Mouse (Mus musculus) forebrain, embryonic 15.5 days (tissue): ENCODE measurements around the gene Vezt. TPM values are rescaled to one million over a fixed set of nuclear protein-coding genes. Genes with fewer than 3 reads are reported as not detected.

Source experiments
- ATAC-seq: fragments of 200-750 bp; cut with Nextera tagmentation; replicated peaks from 2 replicates; pipeline ENCODE4 v1.8.0; 2017; ENCODE audit warnings: mild to moderate bottlenecking, moderate TSS enrichment, moderate library complexity
- H3K27ac ChIP-seq: fragments of 300-500 bp; sonication (generic); replicated peaks from 2 replicates; pipeline ENCODE4 v1.5.1; 2015; ENCODE audit warnings: mild to moderate bottlenecking, inconsistent platforms
- H3K27me3 ChIP-seq: fragments of 300-500 bp; sonication (generic); 2 replicates; pipeline ENCODE4 v1.6.1; 2015; ENCODE audit warnings: inconsistent platforms
- H3K36me3 ChIP-seq: fragments of 300-500 bp; sonication (generic); 2 replicates; pipeline ENCODE4 v1.6.1; 2015; ENCODE audit warnings: mild to moderate bottlenecking, inconsistent platforms
- H3K4me1 ChIP-seq: fragments of 300-500 bp; sonication (generic); 2 replicates; pipeline ENCODE4 v1.6.1; 2015; ENCODE audit warnings: inconsistent platforms
- H3K4me2 ChIP-seq: fragments of 300-500 bp; sonication (generic); replicated peaks from 2 replicates; pipeline ENCODE4 v1.6.1; 2015; ENCODE audit warnings: mild to moderate bottlenecking, inconsistent platforms
- H3K4me3 ChIP-seq: fragments of 300-500 bp; sonication (generic); 2 replicates; pipeline ENCODE4 v1.5.1; 2015; ENCODE audit warnings: mild to moderate bottlenecking, inconsistent platforms
- H3K9ac ChIP-seq: fragments of 300-500 bp; sonication (generic); replicated peaks from 2 replicates; pipeline ENCODE4 v1.6.1; 2015; ENCODE audit warnings: mild to moderate bottlenecking, inconsistent platforms
- H3K9me3 ChIP-seq: fragments of 300-500 bp; sonication (generic); 2 replicates; pipeline ENCODE4 v1.6.1; 2016; ENCODE audit warnings: inconsistent platforms
- WGBS: fragments of 180-500 bp; shearing (Covaris S2); methylation state at CpG from one replicate; pipeline ENCODE4 v1.1.7; 2015; ENCODE audit warnings: mixed read lengths; 5-methylcytosine and 5-hydroxymethylcytosine counted together
- microRNA counts: library from miRNA; unstranded; fragments of <30 nt; microRNA quantifications from one replicate; lab custom pipeline; 2016
- microRNA-seq: library from miRNA; unstranded; fragments of <30 nt; microRNA quantifications from one replicate; pipeline ENCODE4, GENCODE M21; 2016
- polyA plus RNA-seq: library from polyadenylated mRNA; unstranded; fragments of >200 nt; fragmentation: Nextera tagmentation; extraction: Ambion mirVana; gene quantifications from 2 replicates; pipeline ENCODE4 v1.2.1, GENCODE M21; 2015

Gene Vezt
- polyA plus RNA-seq, 1 experiment from 2014 or later = 68.6 TPM

DNA sequence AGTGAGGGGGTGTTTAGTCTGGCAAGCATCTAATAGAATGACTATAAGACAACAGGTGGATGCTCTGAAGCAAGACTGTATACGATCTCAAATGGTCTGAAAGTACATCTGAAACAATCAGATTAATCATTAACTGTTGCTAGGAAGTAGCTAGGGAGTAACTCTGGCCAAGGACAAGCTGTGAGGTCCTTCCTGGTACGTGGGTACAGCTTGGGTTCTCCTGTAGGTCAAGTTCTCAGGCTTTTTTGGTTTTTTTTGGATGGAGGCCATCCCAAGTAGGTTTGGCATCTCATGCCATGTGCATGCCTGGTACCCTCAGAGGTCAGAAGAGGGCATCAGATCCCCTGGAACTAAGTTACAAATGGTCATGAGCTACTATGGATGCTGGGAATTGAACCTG, 136.3 kb downstream of the Vezt start:
- WGBS = 71% methylated on average over 2 of the region's 2 CpGs
- H3K9ac ChIP-seq = no peak overlapping the region

DNA sequence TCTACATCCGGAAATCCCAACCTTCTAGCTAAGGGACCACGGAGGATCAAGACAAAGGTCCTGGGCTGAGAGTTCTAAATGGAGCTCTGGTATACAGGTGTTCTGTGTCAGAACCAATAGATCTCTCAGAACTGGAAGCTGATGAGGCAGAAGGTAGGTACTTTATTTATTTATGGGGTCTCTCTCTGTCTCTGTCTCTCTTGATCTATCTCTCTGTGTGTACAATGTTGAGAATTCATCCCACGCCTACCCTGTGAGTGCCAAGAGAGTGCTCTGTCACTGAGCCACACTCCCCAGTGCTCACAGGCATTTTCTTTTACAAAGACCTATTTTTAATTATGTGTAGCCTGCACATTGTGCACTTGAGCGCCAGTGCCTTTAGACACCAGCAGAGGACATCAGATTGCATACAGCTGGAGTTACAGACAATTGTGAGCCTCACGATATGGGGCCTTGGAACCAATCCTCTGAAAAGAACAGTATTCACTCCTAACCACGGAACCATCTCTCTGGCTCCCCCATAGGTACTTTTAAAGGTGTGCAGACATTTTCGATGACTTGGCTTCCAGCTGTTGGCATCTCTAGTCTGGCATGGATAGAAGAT, 138.5 kb downstream of the Vezt start, which contains the start of gene Metap2:
Gene Metap2, minus strand, starts transcription at position 51 of the 604 bp plus-strand sequence.
- H3K36me3 ChIP-seq = no peaks in the 10 kb centered on the region
- H3K9me3 ChIP-seq = no peaks in the 10 kb centered on the region
- no peak within 1 kb of the TSS for H3K4me3 ChIP-seq
- H3K27me3 ChIP-seq = no peaks in the 10 kb centered on the region
- H3K27ac ChIP-seq = no peak within 1 kb of the TSS
- WGBS = 61% methylated on average over 7 of the region's 7 CpGs
- H3K9ac ChIP-seq = no peak within 1 kb of the TSS
- no peaks in the 10 kb centered on the region for H3K4me1 ChIP-seq
- H3K4me2 ChIP-seq = no peak within 1 kb of the TSS
- no peak for ATAC-seq

More for the DNA sequence above, 136.3 kb downstream of the Vezt start:
- no peak overlapping the region for H3K4me3 ChIP-seq
- H3K27ac ChIP-seq = no peak overlapping the region
- ATAC-seq = no peak
- H3K4me2 ChIP-seq = no peak overlapping the region
- H3K9me3 ChIP-seq = no peaks in the 10 kb centered on the region
- no peaks in the 10 kb centered on the region for H3K36me3 ChIP-seq
- H3K27me3 ChIP-seq = no peaks in the 10 kb centered on the region
- no peaks in the 10 kb centered on the region for H3K4me1 ChIP-seq

DNA sequence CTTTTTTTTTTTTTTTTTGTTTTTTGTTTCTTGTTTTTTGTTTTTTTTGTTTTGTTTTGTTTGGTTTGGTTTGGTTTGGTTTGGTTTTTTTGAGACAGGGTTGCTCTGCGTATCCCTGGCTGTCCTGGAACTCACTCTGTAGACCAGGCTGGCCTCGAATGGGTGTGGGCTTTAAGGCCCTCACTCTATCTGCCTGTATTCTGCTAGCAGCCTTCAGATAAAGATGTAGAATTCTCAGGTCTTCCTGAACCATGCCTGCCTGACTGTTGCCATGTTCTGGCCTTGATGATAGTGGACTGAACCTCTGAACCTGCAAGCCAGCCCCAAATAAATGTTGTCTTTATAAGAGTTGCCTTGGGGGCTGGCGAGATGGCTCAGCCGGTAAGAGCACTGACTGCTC, 143.1 kb downstream of the Vezt start:
- no peaks in the 10 kb centered on the region for H3K27me3 ChIP-seq
- H3K36me3 ChIP-seq = no peaks in the 10 kb centered on the region
- no peak overlapping the region for H3K9ac ChIP-seq
- H3K27ac ChIP-seq = no peak overlapping the region
- H3K4me3 ChIP-seq = no peak overlapping the region
- no peak for ATAC-seq
- H3K4me1 ChIP-seq = peaks cover 17% of the 10 kb centered on the region
- 91% methylated on average over 4 of the region's 4 CpGs for WGBS
- H3K4me2 ChIP-seq = no peak overlapping the region
- H3K9me3 ChIP-seq = no peaks in the 10 kb centered on the region

DNA sequence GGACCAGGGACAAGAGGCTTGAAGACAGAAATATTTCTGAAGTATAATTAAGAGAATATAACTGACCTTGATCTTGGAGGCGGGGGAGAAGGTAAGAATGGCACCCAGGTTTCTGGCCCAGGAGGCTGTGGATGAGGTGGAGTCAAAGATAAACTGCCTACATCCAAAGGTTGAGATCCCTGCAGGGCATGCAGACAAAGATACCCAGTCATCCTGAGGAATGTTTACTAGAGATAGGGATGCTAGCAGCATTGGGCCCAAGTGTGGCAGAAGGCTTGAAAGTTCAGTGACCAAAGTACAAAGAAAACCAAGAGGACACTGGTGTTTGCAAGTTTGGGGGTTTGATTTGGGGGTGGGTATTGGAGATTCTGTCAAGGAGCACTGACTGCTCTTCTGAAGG, 144.6 kb downstream of the Vezt start:
- H3K4me2 ChIP-seq = no peak overlapping the region
- H3K4me3 ChIP-seq = no peak overlapping the region
- ATAC-seq = no peak
- whole genome bisulfite sequencing = 94% methylated on average over 1 of the region's 1 CpGs
- H3K27me3 ChIP-seq = no peaks in the 10 kb centered on the region
- no peak overlapping the region for H3K9ac ChIP-seq
- H3K36me3 ChIP-seq = peaks cover 10% of the 10 kb centered on the region; the same call in 1 of the 2 replicates
- H3K27ac ChIP-seq = no peak overlapping the region
- peaks cover 18% of the 10 kb centered on the region for H3K4me1 ChIP-seq
- H3K9me3 ChIP-seq = no peaks in the 10 kb centered on the region

DNA sequence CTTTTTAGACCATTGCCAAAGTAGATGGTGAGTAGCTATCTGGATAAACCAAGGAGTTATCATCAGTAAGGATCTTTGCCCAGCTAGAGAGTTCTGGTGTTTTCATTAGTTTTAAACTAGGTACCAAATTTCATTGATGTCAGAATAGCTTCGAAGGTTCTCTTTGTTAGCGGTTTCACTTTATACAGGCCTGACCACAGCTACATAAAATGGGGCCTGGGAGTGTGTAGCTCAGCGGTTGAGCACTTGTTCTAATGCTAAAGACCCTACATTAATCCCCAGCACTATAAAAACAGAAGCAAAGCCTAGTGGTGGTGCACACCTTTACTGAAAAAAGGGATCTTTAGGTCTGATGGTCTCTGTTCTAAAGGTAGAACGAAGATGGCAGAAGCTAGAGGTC, 145.1 kb downstream of the Vezt start:
- no peaks in the 10 kb centered on the region for H3K27me3 ChIP-seq
- 61% methylated on average over 4 of the region's 4 CpGs for WGBS
- H3K9me3 ChIP-seq = no peaks in the 10 kb centered on the region
- no peak for ATAC-seq
- peak overlapping the region; percentile 66 for H3K4me2 ChIP-seq
- H3K36me3 ChIP-seq = peaks cover 14% of the 10 kb centered on the region
- peaks cover 18% of the 10 kb centered on the region for H3K4me1 ChIP-seq
- H3K27ac ChIP-seq = no peak overlapping the region
- peak overlapping the region; percentile 89 for H3K4me3 ChIP-seq
- peak overlapping the region; percentile 91; the same call in 1 of the 2 replicates for H3K9ac ChIP-seq

DNA sequence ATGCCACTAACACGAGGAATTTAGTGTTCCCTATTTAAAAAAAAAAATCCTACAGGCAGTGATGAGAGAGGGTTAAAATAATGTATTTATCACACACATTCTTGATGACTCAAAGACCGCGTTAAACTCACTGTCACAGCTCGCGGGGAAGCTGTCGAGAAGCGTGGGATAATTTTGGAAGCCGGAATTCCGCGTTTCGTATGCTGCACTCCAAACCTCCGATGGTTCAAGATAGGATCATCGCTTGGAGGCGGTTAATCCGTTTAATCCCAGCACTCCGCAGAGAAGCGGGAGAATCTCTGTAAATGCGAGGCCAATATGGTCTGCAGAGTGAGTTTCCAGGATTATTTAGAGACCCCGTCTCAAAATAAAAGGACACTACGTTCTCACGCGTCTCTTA, 145.6 kb downstream of the Vezt start:
- H3K36me3 ChIP-seq = peaks cover 19% of the 10 kb centered on the region
- peak overlapping the region; percentile 91 for H3K9ac ChIP-seq
- H3K27me3 ChIP-seq = no peaks in the 10 kb centered on the region
- ATAC-seq = no peak; the same call in 1 of the 2 replicates
- H3K4me2 ChIP-seq = peak overlapping the region; percentile 66
- H3K27ac ChIP-seq = peak overlapping the region; percentile 93
- WGBS = under 1% methylated on average over 22 of the region's 22 CpGs
- peaks cover 18% of the 10 kb centered on the region for H3K4me1 ChIP-seq
- H3K4me3 ChIP-seq = peak overlapping the region; percentile 89
- H3K9me3 ChIP-seq = no peaks in the 10 kb centered on the region

DNA sequence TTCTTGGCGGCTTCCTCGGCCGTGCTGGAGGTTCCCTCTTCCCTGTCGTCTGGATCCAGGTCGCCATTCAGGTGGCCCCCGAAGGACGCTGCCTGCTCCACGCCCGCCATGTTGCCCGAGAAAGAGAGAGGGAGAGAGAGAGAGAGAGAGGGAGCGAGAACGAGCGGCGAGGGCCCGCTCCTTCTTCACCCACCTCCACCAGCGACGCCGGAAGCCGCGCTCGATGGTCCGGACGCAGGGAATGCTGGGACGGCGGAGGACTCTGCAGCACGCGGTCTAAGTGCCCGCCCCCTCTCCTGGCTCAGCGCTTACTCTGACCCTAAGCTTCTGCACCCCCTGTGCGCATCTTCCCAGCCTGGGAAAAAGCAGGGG, 146.1 kb downstream of the Vezt start:
- peak; percentile 99 for ATAC-seq
- Histone ChIP-seq H3K9me3 (no peaks in the 10 kb centered on the region), H3K4me1 (peaks cover 18% of the 10 kb centered on the region), H3K27me3 (no peaks in the 10 kb centered on the region), H3K27ac (peak overlapping the region; percentile 93), H3K4me3 (peak overlapping the region; percentile 89), H3K4me2 (peak overlapping the region; percentile 66), H3K36me3 (peaks cover 23% of the 10 kb centered on the region), H3K9ac (peak overlapping the region; percentile 91)
- WGBS = 0% methylated on average over 20 of the region's 30 CpGs

MicroRNAs within 50 kb of the gene (microRNA counts, 519-probe panel; counts per million panel counts)
- microRNA mmu-miR-331-3p (lab: Ali Mortazavi, UCI) = 3,326 counts per million, percentile 79 among the panel's probes with 10 or more counts
- 1,892 counts per million, percentile 19 among the panel's probes with 10 or more counts for microRNA mmu-miR-331-5p (lab: Ali Mortazavi, UCI)

Small RNA genes within 50 kb of the gene (microRNA-seq; reads per million reads assigned to microRNA genes)
- 138 reads per million, percentile 57 among the genes with 10 or more reads in this experiment for gene Mir331

Other genes starting within 250 kb of the Vezt start
- gene Usp44, start 204.3 kb downstream of the Vezt start, polyA plus RNA-seq = 0.70 and 0.88 TPM in 2 replicates
- 166 and 170 TPM in 2 replicates for gene Metap2, start 138.7 kb downstream of the Vezt start, polyA plus RNA-seq
- gene Fgd6, start 184 bp upstream of the Vezt start, polyA plus RNA-seq = 1.5 and 1.7 TPM in 2 replicates
- gene Nr2c1, start 112.2 kb upstream of the Vezt start, polyA plus RNA-seq = 7.0 and 7.8 TPM in 2 replicates
- gene Ndufa12, start 162.9 kb upstream of the Vezt start, polyA plus RNA-seq = 292 and 335 TPM in 2 replicates